Mouse (Mus musculus) megakaryocyte, embryonic 14.5 days (primary cell): ENCODE results near the gene Phf13.

Experiments
- FLI1 ChIP-seq: IDR thresholded peaks from 2 replicates; pipeline ENCODE4 v1.6.1; 2012; ENCODE audit warnings: low read length, inconsistent platforms, mixed read lengths
- GATA1 ChIP-seq: IDR thresholded peaks from 3 replicates; pipeline ENCODE4 v1.6.1; 2012; ENCODE audit warnings: mixed read lengths, low read length, inconsistent platforms, borderline replicate concordance

- TF ChIP-seq GATA1 (no peak), FLI1 (no peak)
Measured at GRCm38 (mm10) chr4:152013036-152013813, 17.2 kb upstream of the Phf13 start.
